Mouse (Mus musculus): Measurements from ENCODE around the gene Phyhipl. TPM values are rescaled to one million over a fixed set of nuclear protein-coding genes. Genes with fewer than 3 reads are reported as not detected.

The Phyhipl gene
- total RNA-seq, 2 experiments from 2014 or later = 209 to 221 TPM

- intact Hi-C loops (cut with DNase I) = loop anchor here (5.0 kb wide), 2 partner anchors 173 to 223 kb away; no protein-coding TSS in a partner anchor
Measured at GRCm38 (mm10) chr10:70540456-70541195, 115.1 kb downstream of the Phyhipl start.

GRCm38 (mm10) chr10:70539251-70539650 is 116.5 kb downstream of the Phyhipl start:
- DNase-seq (ENCODE audit: extremely low spot score in 1 of 2, low spot score in 2 of 2) = no peak
- intact Hi-C loops (cut with DNase I) = no loop called here

More at GRCm38 (mm10) chr10:70540456-70541195, 115.1 kb downstream of the Phyhipl start:
- DNase-seq (ENCODE audit: extremely low spot score in 1 of 2, low spot score in 2 of 2) = no peak

- intact Hi-C loops (cut with DNase I) = no loop called here
- no peak for DNase-seq (ENCODE audit: extremely low spot score in 1 of 2, low spot score in 2 of 2)
Measured at GRCm38 (mm10) chr10:70537694-70538093, 118.1 kb downstream of the Phyhipl start.

- DNase-seq (ENCODE audit: extremely low spot score in 1 of 2, low spot score in 2 of 2) = no peak
- intact Hi-C loops (cut with DNase I) = no loop called here
Measured at GRCm38 (mm10) chr10:70535401-70535800, 120.4 kb downstream of the Phyhipl start.

GRCm38 (mm10) chr10:70534571-70534970 is 121.2 kb downstream of the Phyhipl start:
- intact Hi-C loops (cut with DNase I) = loop anchor here (5.0 kb wide), 1 partner anchor 92 kb away; the partner anchor contains the start of gene Fam13c
- DNase-seq (ENCODE audit: extremely low spot score in 1 of 2, low spot score in 2 of 2) = no peak

GRCm38 (mm10) chr10:70533986-70534385 is 121.8 kb downstream of the Phyhipl start:
- no peak for DNase-seq (ENCODE audit: extremely low spot score in 1 of 2, low spot score in 2 of 2)
- intact Hi-C loops (cut with DNase I) = loop anchor here (5.0 kb wide), 1 partner anchor 92 kb away; the partner anchor contains the start of gene Fam13c

- intact Hi-C loops (cut with DNase I) = loop anchor here (5.0 kb wide), 1 partner anchor 91 kb away; the partner anchor contains the start of gene Fam13c
- no peak for DNase-seq (ENCODE audit: extremely low spot score in 1 of 2, low spot score in 2 of 2)
Measured at GRCm38 (mm10) chr10:70533301-70533781, 122.4 kb downstream of the Phyhipl start.

GRCm38 (mm10) chr10:70532249-70532648 is 123.5 kb downstream of the Phyhipl start:
- intact Hi-C loops (cut with DNase I) = loop anchor here (5.0 kb wide), 1 partner anchor 90 kb away; the partner anchor contains the start of gene Fam13c
- peak; percentile 42 to 60 for DNase-seq (ENCODE audit: extremely low spot score in 1 of 2, low spot score in 2 of 2)

- no peak for DNase-seq (ENCODE audit: extremely low spot score in 1 of 2, low spot score in 2 of 2)
- intact Hi-C loops (cut with DNase I) = loop anchor here (5.0 kb wide), 1 partner anchor 88 kb away; the partner anchor contains the start of gene Fam13c
Measured at GRCm38 (mm10) chr10:70530185-70530823, 125.5 kb downstream of the Phyhipl start.

- intact Hi-C loops (cut with DNase I) = no loop called here
Measured at GRCm38 (mm10) chr10:70521379-70521778, 134.4 kb downstream of the Phyhipl start.

GRCm38 (mm10) chr10:70520143-70521131 is 135.3 kb downstream of the Phyhipl start:
- intact Hi-C loops (cut with DNase I) = no loop called here
- peak in 1 of 2 experiments; percentile 41 for DNase-seq (ENCODE audit: extremely low spot score in 1 of 2, low spot score in 2 of 2)

More at GRCm38 (mm10) chr10:70521379-70521778, 134.4 kb downstream of the Phyhipl start:
- no peak for DNase-seq (ENCODE audit: extremely low spot score in 1 of 2, low spot score in 2 of 2)

- DNase-seq (ENCODE audit: extremely low spot score in 1 of 2, low spot score in 2 of 2) = no peak
Measured at GRCm38 (mm10) chr10:70519640-70520099, 136.1 kb downstream of the Phyhipl start.

GRCm38 (mm10) chr10:70516661-70517060 is 139.1 kb downstream of the Phyhipl start:
- DNase-seq (ENCODE audit: extremely low spot score in 1 of 2, low spot score in 2 of 2) = no peak
- intact Hi-C loops (cut with DNase I) = no loop called here

More at GRCm38 (mm10) chr10:70519640-70520099, 136.1 kb downstream of the Phyhipl start:
- intact Hi-C loops (cut with DNase I) = no loop called here

GRCm38 (mm10) chr10:70514848-70515247 is 140.9 kb downstream of the Phyhipl start:
- DNase-seq (ENCODE audit: extremely low spot score in 1 of 2, low spot score in 2 of 2) = no peak
- intact Hi-C loops (cut with DNase I) = no loop called here

GRCm38 (mm10) chr10:70507880-70508279 is 147.9 kb downstream of the Phyhipl start:
- DNase-seq (ENCODE audit: extremely low spot score in 1 of 2, low spot score in 2 of 2) = no peak
- intact Hi-C loops (cut with DNase I) = no loop called here
